Mouse (Mus musculus) midbrain, embryonic 15.5 days (tissue): ENCODE data around the gene Slc13a2. TPM values are rescaled to one million over a fixed set of nuclear protein-coding genes. Genes with fewer than 3 reads are reported as not detected.

Experiments
- ATAC-seq: fragments of 200-750 bp; cut with Nextera tagmentation; replicated peaks from 2 replicates; pipeline ENCODE4 v1.8.0; 2017; ENCODE audit warnings: moderate TSS enrichment
- H3K27ac ChIP-seq: fragments of 300-500 bp; sonication (generic); 2 replicates; pipeline ENCODE4 v1.5.1; 2015; ENCODE audit warnings: mild to moderate bottlenecking, inconsistent platforms
- H3K27me3 ChIP-seq: fragments of 300-500 bp; sonication (generic); replicated peaks from 2 replicates; pipeline ENCODE4 v1.6.1; 2015; ENCODE audit warnings: inconsistent platforms
- H3K36me3 ChIP-seq: fragments of 300-500 bp; sonication (generic); replicated peaks from 2 replicates; pipeline ENCODE4 v1.6.1; 2015; ENCODE audit warnings: inconsistent platforms
- H3K4me1 ChIP-seq: fragments of 300-500 bp; sonication (generic); 2 replicates; pipeline ENCODE4 v1.6.1; 2015; ENCODE audit warnings: inconsistent platforms
- H3K4me2 ChIP-seq: fragments of 300-500 bp; sonication (generic); 2 replicates; pipeline ENCODE4 v1.6.1; 2015; ENCODE audit warnings: inconsistent platforms, mild to moderate bottlenecking, moderate library complexity
- H3K4me3 ChIP-seq: fragments of 300-500 bp; sonication (generic); 2 replicates; pipeline ENCODE4 v1.5.1; 2015; ENCODE audit warnings: mild to moderate bottlenecking, inconsistent platforms
- H3K9ac ChIP-seq: fragments of 300-500 bp; sonication (generic); 2 replicates; pipeline ENCODE4 v1.6.1; 2015; ENCODE audit warnings: mild to moderate bottlenecking, inconsistent platforms
- H3K9me3 ChIP-seq: fragments of 300-500 bp; sonication (generic); 2 replicates; pipeline ENCODE4 v1.6.1; 2016; ENCODE audit warnings: inconsistent platforms
- WGBS: fragments of 180-500 bp; shearing (Covaris S2); methylation state at CpG from one replicate; pipeline ENCODE4 v1.1.7; 2015; ENCODE audit warnings: mixed read lengths; 5-methylcytosine and 5-hydroxymethylcytosine counted together
- polyA plus RNA-seq: library from polyadenylated mRNA; unstranded; fragments of >200 nt; fragmentation: Nextera tagmentation; extraction: Ambion mirVana; gene quantifications from 2 replicates; pipeline ENCODE4 v1.2.1, GENCODE M21; 2015

Slc13a2 gene
- polyA plus RNA-seq, 1 experiment from 2014 or later: not detected

DNA sequence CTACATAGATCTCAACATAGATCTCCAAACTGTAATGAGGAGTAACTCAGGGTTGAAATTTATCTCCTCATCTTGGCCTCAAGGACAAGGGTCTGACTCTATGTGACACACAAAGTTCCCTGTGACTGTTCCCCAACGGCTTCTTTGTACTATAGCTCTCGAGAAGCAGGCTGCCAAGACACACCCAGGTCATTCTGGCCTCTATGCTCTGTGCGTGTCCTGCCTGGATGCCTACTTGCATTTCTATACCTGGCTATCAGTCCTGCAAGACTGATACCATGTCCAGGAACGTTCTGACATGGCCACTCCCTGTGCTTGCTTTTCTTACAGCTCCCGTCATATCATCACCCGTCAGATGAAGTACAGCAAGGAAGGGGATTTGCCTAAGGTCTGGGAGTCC lies 20.0 kb downstream of the Slc13a2 start:
- Histone ChIP-seq H3K9me3 (no peaks in the 10 kb centered on the region), H3K27ac (no peak overlapping the region), H3K9ac (no peak overlapping the region), H3K36me3 (no peaks in the 10 kb centered on the region), H3K4me1 (peaks cover 7% of the 10 kb centered on the region), H3K4me3 (no peak overlapping the region), H3K4me2 (no peak overlapping the region), H3K27me3 (peaks cover 4% of the 10 kb centered on the region; the same call in 1 of the 2 replicates)
- no peak for ATAC-seq
- WGBS: 78% methylated on average over 6 of the region's 6 CpGs

DNA sequence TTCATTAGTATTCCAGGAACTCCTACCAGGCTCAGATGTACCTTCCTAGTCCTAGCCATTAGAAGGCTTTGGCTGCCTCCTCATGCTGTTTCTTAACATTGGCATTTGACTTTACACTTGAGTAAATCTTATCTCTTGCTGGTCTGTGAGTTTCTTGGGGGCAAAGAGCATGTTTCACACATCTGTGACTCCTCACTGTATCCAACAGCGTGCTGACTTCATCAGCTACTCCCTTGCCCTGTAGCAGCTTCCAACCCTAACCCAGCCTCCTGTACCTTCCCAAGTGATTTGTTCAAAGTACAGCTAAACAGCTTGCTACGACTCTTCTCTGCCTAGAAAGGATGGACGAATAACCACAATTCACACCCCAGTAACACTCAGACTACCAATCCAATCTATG lies 20.5 kb downstream of the Slc13a2 start:
- peaks cover 4% of the 10 kb centered on the region; the same call in 1 of the 2 replicates for H3K27me3 ChIP-seq
- no peak overlapping the region for H3K9ac ChIP-seq
- peaks cover 11% of the 10 kb centered on the region for H3K4me1 ChIP-seq
- no peak for ATAC-seq
- no peak overlapping the region for H3K27ac ChIP-seq
- no peaks in the 10 kb centered on the region for H3K36me3 ChIP-seq
- WGBS: 76% methylated on average over 3 of the region's 3 CpGs
- no peak overlapping the region for H3K4me3 ChIP-seq
- no peak overlapping the region for H3K4me2 ChIP-seq
- no peaks in the 10 kb centered on the region for H3K9me3 ChIP-seq

DNA sequence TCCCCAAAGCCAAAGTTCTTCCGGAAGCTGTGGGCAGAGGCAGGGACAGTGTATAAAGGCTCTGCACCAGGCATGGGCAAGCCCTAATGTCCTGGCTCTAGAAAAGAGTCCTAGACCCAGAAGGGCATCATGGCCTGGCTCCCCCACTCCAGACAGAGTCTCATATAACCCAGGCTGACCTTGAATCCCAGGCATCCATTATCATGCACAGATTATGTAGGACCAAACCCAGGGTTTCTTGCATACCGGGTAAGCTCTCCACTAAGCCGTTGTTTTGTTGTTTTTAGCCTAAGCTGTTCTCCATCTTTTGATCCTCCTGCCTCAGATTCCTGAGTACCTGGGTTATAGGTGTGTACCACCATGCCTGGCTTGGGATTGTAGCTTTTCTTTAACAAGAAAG lies 21.1 kb downstream of the Slc13a2 start:
- 55% methylated on average over 3 of the region's 3 CpGs for WGBS
- no peak for ATAC-seq
- Histone ChIP-seq H3K4me2 (no peak overlapping the region), H3K27me3 (peaks cover 4% of the 10 kb centered on the region; the same call in 1 of the 2 replicates), H3K4me1 (peaks cover 11% of the 10 kb centered on the region), H3K9ac (no peak overlapping the region), H3K27ac (no peak overlapping the region), H3K4me3 (no peak overlapping the region), H3K36me3 (no peaks in the 10 kb centered on the region), H3K9me3 (no peaks in the 10 kb centered on the region)

DNA sequence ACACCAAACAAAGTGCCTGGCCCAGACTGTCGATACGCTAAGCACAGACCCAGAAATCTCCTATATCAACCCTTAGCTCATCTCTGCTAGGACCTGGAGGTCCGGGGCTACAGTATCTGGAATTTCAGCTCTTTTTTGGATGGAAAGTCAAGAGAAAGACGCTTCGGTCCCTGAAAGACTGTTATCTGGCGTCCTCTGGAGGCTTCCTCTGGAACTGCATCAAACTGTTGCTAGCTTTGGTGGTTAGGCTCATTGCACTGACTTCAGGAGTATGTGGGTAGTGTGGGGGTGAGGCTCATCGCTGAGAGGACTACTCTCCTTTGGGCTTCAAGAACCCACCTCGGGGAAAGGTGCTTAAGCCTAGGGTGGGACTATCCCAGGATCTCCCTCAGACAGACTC lies 22.3 kb downstream of the Slc13a2 start:
- ATAC-seq: no peak
- no peaks in the 10 kb centered on the region for H3K9me3 ChIP-seq
- 21% methylated on average over 8 of the region's 8 CpGs for WGBS
- H3K4me3 ChIP-seq: no peak overlapping the region
- H3K4me1 ChIP-seq: peaks cover 11% of the 10 kb centered on the region
- no peaks in the 10 kb centered on the region for H3K36me3 ChIP-seq
- H3K9ac ChIP-seq: no peak overlapping the region
- H3K27ac ChIP-seq: no peak overlapping the region
- peaks cover 4% of the 10 kb centered on the region; the same call in 1 of the 2 replicates for H3K27me3 ChIP-seq
- no peak overlapping the region for H3K4me2 ChIP-seq

DNA sequence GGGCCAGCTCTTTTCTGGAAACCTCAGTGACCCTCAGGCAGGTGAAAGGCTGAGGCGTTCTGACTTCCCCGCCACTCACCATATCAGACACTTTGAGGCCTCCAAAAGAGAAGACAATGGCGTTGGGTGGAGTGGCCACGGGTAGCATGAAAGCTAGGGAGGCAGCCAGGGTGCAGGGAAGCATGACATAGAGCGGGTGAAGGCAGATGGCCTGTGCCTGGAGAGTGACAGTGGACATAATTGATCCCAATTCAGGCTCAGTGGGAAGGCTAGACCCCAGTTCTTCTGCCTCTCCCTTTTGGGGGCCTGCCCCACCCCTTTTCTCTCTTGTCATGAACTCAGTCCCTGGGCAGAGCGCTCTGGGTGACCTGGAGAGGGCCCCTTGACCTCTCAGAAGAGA lies 23.8 kb downstream of the Slc13a2 start:
- Histone ChIP-seq H3K4me1 (peaks cover 11% of the 10 kb centered on the region), H3K36me3 (no peaks in the 10 kb centered on the region), H3K9ac (no peak overlapping the region), H3K4me3 (no peak overlapping the region), H3K27me3 (peaks cover 4% of the 10 kb centered on the region; the same call in 1 of the 2 replicates), H3K4me2 (no peak overlapping the region), H3K27ac (no peak overlapping the region), H3K9me3 (no peaks in the 10 kb centered on the region)
- 58% methylated on average over 6 of the region's 6 CpGs for WGBS
- ATAC-seq: no peak

DNA sequence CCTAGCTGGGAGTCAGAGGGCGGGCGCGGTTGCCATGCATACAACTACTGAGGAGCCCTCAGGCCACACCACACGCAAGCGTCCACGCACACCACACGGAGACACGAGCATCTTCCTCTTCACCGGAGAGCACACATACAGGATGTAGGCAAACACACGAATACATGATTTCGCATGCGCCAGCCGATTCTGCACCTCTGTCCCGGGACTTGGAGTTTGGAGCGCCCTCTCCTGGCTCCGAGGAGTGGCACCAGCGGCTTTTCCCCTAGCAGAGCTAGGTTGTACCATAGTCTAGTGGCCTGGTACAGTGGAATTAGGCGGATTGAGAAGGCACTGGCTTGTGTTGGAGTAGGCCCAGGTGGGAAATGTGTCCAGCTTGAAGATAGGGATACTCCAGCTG lies 24.6 kb downstream of the Slc13a2 start:
- 8% methylated on average over 18 of the region's 18 CpGs for WGBS
- peak overlapping the region; percentile 45 for H3K4me2 ChIP-seq
- peaks cover 11% of the 10 kb centered on the region for H3K4me1 ChIP-seq
- H3K27ac ChIP-seq: no peak overlapping the region
- H3K27me3 ChIP-seq: peaks cover 4% of the 10 kb centered on the region; the same call in 1 of the 2 replicates
- ATAC-seq: peak; percentile 60; the same call in 1 of the 2 replicates
- 0 out of 2 replicates have a peak overlapping the region, but pooled peaks have one; percentile 10 for H3K4me3 ChIP-seq
- H3K9me3 ChIP-seq: no peaks in the 10 kb centered on the region
- no peaks in the 10 kb centered on the region for H3K36me3 ChIP-seq
- no peak overlapping the region; the same call in 1 of the 2 replicates for H3K9ac ChIP-seq

DNA sequence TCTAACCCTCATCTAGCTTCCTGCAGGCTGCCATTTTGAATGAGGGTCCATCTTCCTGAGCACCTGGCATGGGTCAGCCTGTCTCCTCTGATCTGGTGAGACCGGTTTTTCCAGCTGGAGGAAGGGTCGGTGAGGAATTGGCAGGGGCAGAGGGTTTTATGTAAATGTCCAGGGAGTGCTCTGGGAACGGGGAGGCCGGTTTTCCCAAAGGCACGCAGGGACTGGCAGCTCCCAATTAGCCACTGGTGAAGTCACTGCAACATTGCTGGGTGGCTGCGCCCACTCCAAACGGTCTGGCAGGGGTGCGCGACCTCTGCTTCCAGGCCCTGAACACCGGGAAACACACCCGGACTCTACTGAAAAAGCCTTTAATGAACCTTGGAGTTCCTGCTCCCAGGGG lies 25.1 kb downstream of the Slc13a2 start:
- Histone ChIP-seq H3K9ac (no peak overlapping the region; the same call in 1 of the 2 replicates), H3K9me3 (no peaks in the 10 kb centered on the region), H3K4me3 (no peak overlapping the region), H3K4me1 (peaks cover 11% of the 10 kb centered on the region), H3K4me2 (peak overlapping the region; percentile 45), H3K36me3 (no peaks in the 10 kb centered on the region), H3K27me3 (peaks cover 4% of the 10 kb centered on the region; the same call in 1 of the 2 replicates), H3K27ac (no peak overlapping the region)
- 36% methylated on average over 11 of the region's 11 CpGs for WGBS
- no peak for ATAC-seq

DNA sequence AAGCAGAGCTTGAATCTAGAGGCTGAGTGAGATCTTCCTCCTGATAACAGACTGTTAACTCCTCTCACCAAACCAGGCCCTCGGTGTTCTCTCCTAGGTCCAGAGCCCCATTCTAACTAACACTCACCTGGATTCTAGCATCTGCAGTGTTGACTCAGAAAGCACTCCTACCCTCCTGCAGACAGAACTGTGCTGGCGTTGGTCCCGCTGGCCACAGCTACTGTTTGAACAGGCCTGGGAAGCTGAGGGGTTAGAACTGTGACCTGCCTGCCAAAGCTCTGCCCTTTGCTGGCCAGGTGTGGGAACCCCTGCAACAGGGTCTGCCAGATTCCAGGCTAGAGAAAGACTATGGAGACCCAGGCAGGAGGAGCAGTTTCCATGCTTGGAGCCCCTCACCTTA lies 29.3 kb downstream of the Slc13a2 start:
- H3K4me1 ChIP-seq: peaks cover 10% of the 10 kb centered on the region
- H3K9ac ChIP-seq: no peak overlapping the region
- H3K36me3 ChIP-seq: no peaks in the 10 kb centered on the region
- WGBS: 90% methylated on average over 3 of the region's 3 CpGs
- H3K27ac ChIP-seq: no peak overlapping the region
- no peak for ATAC-seq
- H3K4me2 ChIP-seq: no peak overlapping the region
- H3K4me3 ChIP-seq: no peak overlapping the region
- H3K9me3 ChIP-seq: no peaks in the 10 kb centered on the region
- no peaks in the 10 kb centered on the region for H3K27me3 ChIP-seq

DNA sequence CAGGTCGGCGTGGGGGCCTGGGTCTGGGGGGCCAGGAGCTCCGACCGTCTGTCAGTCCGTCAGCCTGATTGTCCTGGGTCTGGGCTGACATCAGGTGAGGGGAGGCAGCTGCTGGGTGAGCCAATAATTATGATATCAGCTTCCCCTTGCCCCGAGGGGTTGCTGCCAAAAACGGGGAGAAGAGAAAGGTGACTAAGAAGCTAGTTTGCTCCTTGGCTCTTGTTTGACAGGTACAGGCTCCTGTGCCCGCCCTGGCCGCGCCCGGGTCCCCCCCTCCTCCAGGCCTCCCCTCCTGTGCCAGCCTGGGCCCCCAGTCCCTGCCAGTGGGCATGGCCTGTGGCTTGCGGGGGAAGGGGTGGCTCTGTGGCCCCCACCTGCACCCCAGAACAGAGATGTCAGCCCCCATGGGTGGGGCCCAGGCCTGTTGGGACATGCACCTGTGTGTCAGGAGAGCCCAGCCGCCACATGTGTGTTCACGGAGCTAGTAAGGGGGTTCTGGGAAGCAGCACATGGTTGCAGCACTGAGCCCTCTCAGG lies 35.4 kb downstream of the Slc13a2 start, which contains the start of gene Foxn1:
Foxn1 (minus strand) TSS at position 51 of the 536 bp plus-strand sequence.
- WGBS: 87% methylated on average over 14 of the region's 14 CpGs
- H3K9me3 ChIP-seq: no peaks in the 10 kb centered on the region
- no peaks in the 10 kb centered on the region for H3K4me1 ChIP-seq
- H3K4me3 ChIP-seq: no peak within 1 kb of the TSS
- H3K9ac ChIP-seq: no peak within 1 kb of the TSS
- no peaks in the 10 kb centered on the region for H3K27me3 ChIP-seq
- H3K27ac ChIP-seq: no peak within 1 kb of the TSS
- no peak for ATAC-seq
- H3K4me2 ChIP-seq: no peak within 1 kb of the TSS
- no peaks in the 10 kb centered on the region for H3K36me3 ChIP-seq

DNA sequence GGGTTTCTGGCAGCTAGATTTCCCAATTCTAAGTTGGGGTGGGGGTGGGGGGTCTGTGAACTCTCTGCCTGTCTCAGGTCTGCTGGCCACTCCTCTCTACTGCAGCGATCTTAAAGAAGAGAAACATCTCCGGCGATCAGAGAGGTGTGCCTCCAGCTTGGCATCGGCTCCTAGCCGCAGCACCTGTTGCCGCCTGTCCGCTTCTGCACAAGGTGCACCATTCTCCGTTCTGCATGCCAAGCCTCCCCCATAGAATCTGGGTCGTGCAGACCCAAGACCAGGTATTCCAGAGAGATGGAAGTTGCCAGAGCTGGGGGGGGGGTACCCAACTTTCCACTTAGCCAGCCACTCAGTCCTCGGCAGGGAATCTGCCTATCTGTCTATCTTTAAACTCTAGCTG lies 36.2 kb downstream of the Slc13a2 start:
- no peak overlapping the region for H3K9ac ChIP-seq
- no peaks in the 10 kb centered on the region for H3K36me3 ChIP-seq
- H3K4me3 ChIP-seq: no peak overlapping the region
- ATAC-seq: no peak
- H3K4me2 ChIP-seq: no peak overlapping the region
- no peaks in the 10 kb centered on the region for H3K9me3 ChIP-seq
- 85% methylated on average over 10 of the region's 10 CpGs for WGBS
- H3K27ac ChIP-seq: no peak overlapping the region
- H3K4me1 ChIP-seq: no peaks in the 10 kb centered on the region
- no peaks in the 10 kb centered on the region for H3K27me3 ChIP-seq

DNA sequence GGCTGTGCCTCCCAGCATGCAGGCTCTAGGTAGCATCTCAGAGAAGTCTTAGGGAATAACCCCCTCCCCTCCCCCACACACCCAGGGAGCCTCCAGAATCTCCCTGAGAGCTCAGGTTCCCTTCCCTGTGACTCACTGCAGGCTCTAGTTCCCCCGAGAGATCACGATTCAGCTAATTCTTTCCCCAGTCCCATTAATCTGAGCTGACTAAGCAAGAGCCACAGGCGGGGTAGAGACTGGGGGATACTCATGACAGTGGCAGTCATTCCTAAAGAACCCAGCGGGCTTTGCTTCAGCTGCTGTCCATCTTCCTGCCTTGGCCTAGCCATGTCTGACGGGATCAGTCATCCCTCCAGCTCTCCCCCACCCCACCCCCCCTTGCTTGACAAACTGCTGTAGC lies 39.3 kb downstream of the Slc13a2 start:
- Histone ChIP-seq H3K27me3 (no peaks in the 10 kb centered on the region), H3K36me3 (no peaks in the 10 kb centered on the region), H3K4me2 (no peak overlapping the region), H3K4me1 (no peaks in the 10 kb centered on the region), H3K27ac (no peak overlapping the region), H3K9ac (no peak overlapping the region), H3K4me3 (no peak overlapping the region), H3K9me3 (no peaks in the 10 kb centered on the region)
- no peak for ATAC-seq
- WGBS: 31% methylated on average over 5 of the region's 5 CpGs

DNA sequence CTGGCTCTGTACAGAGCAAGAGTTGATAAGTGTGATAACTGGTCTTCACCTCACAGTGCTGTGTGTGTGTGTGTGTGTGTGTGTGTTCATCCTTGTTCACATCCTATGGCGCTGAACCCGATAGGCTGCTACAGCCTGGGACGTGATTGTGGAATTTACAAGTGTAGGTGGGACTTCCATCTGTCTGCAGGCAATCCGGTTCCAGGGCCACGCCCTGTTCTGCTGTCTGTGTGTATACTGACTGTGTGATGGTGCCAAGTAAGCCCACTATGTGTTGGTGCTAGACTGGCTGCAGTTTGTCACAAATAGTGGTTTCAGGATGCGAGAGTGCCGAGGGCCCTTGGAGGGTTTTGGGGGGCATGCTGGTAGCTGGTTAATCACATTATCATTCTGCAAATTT lies 39.7 kb downstream of the Slc13a2 start:
- ATAC-seq: no peak
- 84% methylated on average over 7 of the region's 7 CpGs for WGBS
- Histone ChIP-seq H3K4me3 (no peak overlapping the region), H3K9ac (no peak overlapping the region), H3K4me1 (no peaks in the 10 kb centered on the region), H3K9me3 (no peaks in the 10 kb centered on the region), H3K4me2 (no peak overlapping the region), H3K27ac (no peak overlapping the region), H3K27me3 (no peaks in the 10 kb centered on the region), H3K36me3 (no peaks in the 10 kb centered on the region)

DNA sequence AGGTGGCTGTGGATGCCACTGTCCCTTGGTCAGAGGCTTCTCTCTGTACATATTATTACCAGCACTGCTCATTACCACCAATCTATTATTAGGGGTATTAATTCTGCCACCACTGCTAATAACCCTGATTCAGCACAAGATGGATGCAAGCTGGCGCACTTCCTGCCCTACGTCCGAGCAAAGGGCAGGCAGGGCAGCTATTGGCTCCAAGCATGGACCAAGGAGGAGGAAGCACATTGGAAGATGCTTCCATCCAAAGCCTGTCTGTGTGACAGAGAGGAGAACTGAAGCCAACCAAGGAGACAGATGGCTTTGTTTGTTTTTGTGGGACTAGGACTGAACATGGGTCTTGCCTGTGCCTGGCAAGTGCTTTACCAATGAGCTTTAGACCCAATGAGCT lies 41.0 kb downstream of the Slc13a2 start:
- WGBS: 90% methylated on average over 3 of the region's 3 CpGs
- Histone ChIP-seq H3K4me2 (no peak overlapping the region), H3K27ac (no peak overlapping the region), H3K27me3 (no peaks in the 10 kb centered on the region), H3K9ac (no peak overlapping the region), H3K4me3 (no peak overlapping the region), H3K36me3 (no peaks in the 10 kb centered on the region), H3K4me1 (no peaks in the 10 kb centered on the region), H3K9me3 (no peaks in the 10 kb centered on the region)
- no peak for ATAC-seq
